Mouse (Mus musculus) midbrain, postnatal 0 days (tissue): ENCODE measurements at regions not wholly inside any gene's neighbourhood (a gene's known extent, or its start where the extent isn't known, plus 50 kb on each side); places are given as distances from the start of the nearest gene placed in this dataset.

Experiments
- ATAC-seq: fragments of 200-750 bp; cut with Nextera tagmentation; 2 replicates; pipeline ENCODE4 v1.8.0; 2017; ENCODE audit warnings: moderate number of reproducible peaks, mild to moderate bottlenecking, moderate TSS enrichment, moderate library complexity; ENCODE audit not compliant: low FRiP score
- DNase-seq: peaks from one replicate; pipeline ENCODE4 v3.0.0-alpha.2; 2015; ENCODE audit warnings: low spot score
- H3K27ac ChIP-seq: fragments of 300-500 bp; sonication (generic); 2 replicates; pipeline ENCODE4 v1.5.1; 2014; ENCODE audit warnings: low read depth, mild to moderate bottlenecking, low read length, mixed read lengths
- H3K27me3 ChIP-seq: fragments of 300-500 bp; sonication (generic); 2 replicates; pipeline ENCODE4 v1.6.1; 2014; ENCODE audit warnings: low read length, control low read depth, mixed read lengths; ENCODE audit not compliant: insufficient read depth
- H3K36me3 ChIP-seq: fragments of 300-500 bp; sonication (generic); 2 replicates; pipeline ENCODE4 v1.6.1; 2014; ENCODE audit warnings: low read length, control low read depth, mixed read lengths; ENCODE audit not compliant: insufficient read depth
- H3K4me1 ChIP-seq: fragments of 300-500 bp; sonication (generic); 2 replicates; pipeline ENCODE4 v1.6.1; 2014; ENCODE audit warnings: mild to moderate bottlenecking, control low read depth, antibody characterized with exemption, low read length, mixed read lengths; ENCODE audit not compliant: insufficient read depth
- H3K4me2 ChIP-seq: fragments of 300-500 bp; sonication (generic); 2 replicates; pipeline ENCODE4 v1.6.1; 2014; ENCODE audit warnings: low read depth, mild to moderate bottlenecking, low read length, mixed read lengths; ENCODE audit not compliant: poor library complexity, severe bottlenecking
- H3K4me3 ChIP-seq: fragments of 300-500 bp; sonication (generic); 2 replicates; pipeline ENCODE4 v1.5.1; 2014; ENCODE audit warnings: low read depth, mild to moderate bottlenecking, low read length, moderate library complexity
- H3K9ac ChIP-seq: fragments of 300-500 bp; sonication (generic); replicated peaks from 2 replicates; pipeline ENCODE4 v1.6.1; 2014; ENCODE audit warnings: mild to moderate bottlenecking, low read length, moderate library complexity, mixed read lengths; ENCODE audit not compliant: poor library complexity, severe bottlenecking
- H3K9me3 ChIP-seq: fragments of 300-500 bp; sonication (generic); 2 replicates; pipeline ENCODE4 v1.6.1; 2016; ENCODE audit warnings: low read length, control low read depth
- CTCF ChIP-seq: IDR thresholded peaks from 2 replicates; pipeline ENCODE4 v1.5.1; 2016; ENCODE audit warnings: antibody characterized with exemption, mild to moderate bottlenecking
- WGBS: fragments of 180-500 bp; shearing (Covaris S2); extraction: QIAGEN DNeasy Blood & Tissue Kit; methylation state at CpG from one replicate; pipeline ENCODE4 v1.1.7; 2014; 5-methylcytosine and 5-hydroxymethylcytosine counted together

GRCm38 (mm10) chr4:131461728-131462127 is 376.4 kb downstream of the Ptpru start:
- Histone ChIP-seq H3K9ac (no peak overlapping the region), H3K4me1 (no peaks in the 10 kb centered on the region), H3K4me3 (no peak overlapping the region), H3K27me3 (no peaks in the 10 kb centered on the region), H3K27ac (no peak overlapping the region), H3K36me3 (no peaks in the 10 kb centered on the region), H3K9me3 (0 out of 2 replicates have a peak, but pooled peaks cover 5% of the 10 kb centered on the region), H3K4me2 (no peak overlapping the region)
- peak; percentile 55 for DNase-seq
- ATAC-seq: no peak
- TF ChIP-seq CTCF: no peak
- 40% methylated on average over 7 of the region's 7 CpGs for WGBS

- ATAC-seq (no peak), DNase-seq (no peak)
- Histone ChIP-seq H3K36me3 (no peaks in the 10 kb centered on the region), H3K27me3 (no peaks in the 10 kb centered on the region), H3K4me2 (no peak overlapping the region), H3K9me3 (no peaks in the 10 kb centered on the region), H3K4me3 (no peak overlapping the region), H3K27ac (no peak overlapping the region), H3K9ac (no peak overlapping the region), H3K4me1 (no peaks in the 10 kb centered on the region)
- no peak for TF ChIP-seq CTCF
- WGBS: 67% methylated on average over 6 of the region's 6 CpGs
Measured at GRCm38 (mm10) chr4:131475023-131475422, 363.1 kb downstream of the Ptpru start.

- H3K9ac ChIP-seq: no peak overlapping the region
- H3K4me3 ChIP-seq: no peak overlapping the region
- ATAC-seq: no peak
- WGBS: 65% methylated on average over 9 of the region's 9 CpGs
- H3K9me3 ChIP-seq: no peaks in the 10 kb centered on the region
- H3K4me2 ChIP-seq: no peak overlapping the region
- no peak overlapping the region for H3K27ac ChIP-seq
- no peaks in the 10 kb centered on the region for H3K27me3 ChIP-seq
- H3K36me3 ChIP-seq: no peaks in the 10 kb centered on the region
- H3K4me1 ChIP-seq: no peaks in the 10 kb centered on the region
- peak; percentile 36 for TF ChIP-seq CTCF
- DNase-seq: no peak
Measured at GRCm38 (mm10) chr4:131478923-131479322, 359.2 kb downstream of the Ptpru start.

GRCm38 (mm10) chr4:131483958-131484605 is 354.0 kb downstream of the Ptpru start:
- H3K27me3 ChIP-seq: no peaks in the 10 kb centered on the region
- no peak overlapping the region for H3K4me2 ChIP-seq
- no peaks in the 10 kb centered on the region for H3K9me3 ChIP-seq
- no peak for TF ChIP-seq CTCF
- no peak overlapping the region for H3K27ac ChIP-seq
- DNase-seq: no peak
- no peak overlapping the region for H3K4me3 ChIP-seq
- H3K9ac ChIP-seq: no peak overlapping the region
- no peaks in the 10 kb centered on the region for H3K36me3 ChIP-seq
- no peak for ATAC-seq
- 43% methylated on average over 15 of the region's 15 CpGs for WGBS
- peaks cover 7% of the 10 kb centered on the region; the same call in 1 of the 2 replicates for H3K4me1 ChIP-seq

- no peak for TF ChIP-seq CTCF
- H3K4me1 ChIP-seq: peaks cover 7% of the 10 kb centered on the region; the same call in 1 of the 2 replicates
Measured at GRCm38 (mm10) chr4:131484607-131485111, 353.4 kb downstream of the Ptpru start.

GRCm38 (mm10) chr4:131485126-131485825 is 352.8 kb downstream of the Ptpru start:
- no peak for TF ChIP-seq CTCF
- H3K27ac ChIP-seq: no peak overlapping the region
- 58% methylated on average over 13 of the region's 13 CpGs for WGBS

More at GRCm38 (mm10) chr4:131484607-131485111, 353.4 kb downstream of the Ptpru start:
- H3K27me3 ChIP-seq: no peaks in the 10 kb centered on the region
- H3K9ac ChIP-seq: no peak overlapping the region
- ATAC-seq: no peak
- no peaks in the 10 kb centered on the region for H3K9me3 ChIP-seq
- no peak overlapping the region for H3K27ac ChIP-seq
- peak; percentile 56 for DNase-seq
- no peak overlapping the region for H3K4me2 ChIP-seq
- WGBS: 41% methylated on average over 14 of the region's 14 CpGs
- no peaks in the 10 kb centered on the region for H3K36me3 ChIP-seq
- H3K4me3 ChIP-seq: no peak overlapping the region

More at GRCm38 (mm10) chr4:131485126-131485825, 352.8 kb downstream of the Ptpru start:
- Histone ChIP-seq H3K27me3 (no peaks in the 10 kb centered on the region), H3K36me3 (no peaks in the 10 kb centered on the region), H3K4me1 (peaks cover 7% of the 10 kb centered on the region; the same call in 1 of the 2 replicates), H3K4me2 (no peak overlapping the region), H3K9me3 (no peaks in the 10 kb centered on the region), H3K4me3 (no peak overlapping the region), H3K9ac (no peak overlapping the region)
- DNase-seq (no peak), ATAC-seq (no peak)
